Mouse (Mus musculus) retina, adult 2 months (tissue): ENCODE data around the gene Mrps18a.

Source experiments
- DNase-seq: peaks from one replicate; pipeline ENCODE4 v3.0.0-alpha.2; 2012; ENCODE audit warnings: low read depth, low spot score

Mrps18a gene

DNA sequence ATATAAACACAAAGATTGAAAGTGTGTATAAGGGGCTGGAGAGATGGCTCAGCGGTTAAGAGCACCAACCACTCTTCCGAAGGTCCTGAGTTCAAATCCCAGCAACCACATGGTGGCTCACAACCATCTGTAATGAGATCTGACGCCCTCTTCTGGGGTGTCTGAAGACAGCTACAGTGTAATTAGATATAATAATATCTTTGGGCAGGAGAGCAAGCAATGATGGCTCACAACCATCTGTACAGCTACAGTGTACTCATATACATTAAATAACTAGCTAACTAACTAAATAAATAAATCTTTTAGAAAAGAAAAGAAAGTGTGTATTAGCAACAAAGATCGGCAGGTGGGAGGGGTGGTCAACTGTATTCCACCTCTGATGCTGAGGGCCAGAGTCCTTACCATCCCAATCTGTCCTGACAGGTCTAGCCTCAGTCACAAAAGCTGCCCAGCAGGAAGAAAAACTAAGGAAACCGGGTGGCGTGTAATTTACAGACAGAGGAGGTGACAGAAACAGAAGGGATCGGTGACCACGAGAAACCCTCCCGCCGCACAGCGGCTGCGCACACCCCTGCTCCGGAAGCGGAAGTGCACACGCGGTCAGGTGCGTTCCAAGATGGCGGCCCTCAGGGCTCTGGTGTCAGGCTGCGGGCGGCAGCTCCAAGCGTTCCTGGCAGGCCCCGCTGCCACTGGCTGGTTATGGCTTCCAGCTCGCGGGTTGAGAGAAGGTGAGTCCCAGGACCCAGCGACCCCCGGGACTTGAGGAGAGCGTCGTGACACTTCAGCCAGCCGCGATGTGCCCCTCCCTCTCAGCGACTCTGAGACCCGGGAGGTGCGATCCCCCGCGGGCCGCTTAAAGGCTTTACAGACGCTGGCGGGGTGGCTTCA, at the start of gene Mrps18a:
Mrps18a (plus strand) TSS at position 585 of the 888 bp plus-strand sequence.
- DNase-seq = peak; percentile 75

GRCm38 (mm10) chr17:46063283-46063973, 47.4 kb upstream of the Mrps18a start:
- DNase-seq = no peak

DNA sequence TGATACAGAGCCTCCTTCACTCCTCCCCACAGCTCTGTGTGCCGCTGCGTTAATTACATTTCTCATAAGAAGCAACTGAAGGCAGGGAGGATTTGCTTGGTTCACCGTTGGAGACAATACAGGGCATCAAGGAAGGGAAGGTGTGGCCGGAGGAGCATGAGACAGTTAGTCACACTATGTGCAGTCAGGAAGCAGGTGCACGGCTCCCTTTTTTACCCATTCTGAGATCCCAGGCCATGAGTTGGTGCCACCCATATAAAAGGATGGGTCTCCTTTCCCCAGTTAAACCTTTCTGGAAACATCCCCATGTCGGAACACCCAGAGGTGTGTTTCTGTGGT, 46.8 kb upstream of the Mrps18a start:
- no peak for DNase-seq

DNA sequence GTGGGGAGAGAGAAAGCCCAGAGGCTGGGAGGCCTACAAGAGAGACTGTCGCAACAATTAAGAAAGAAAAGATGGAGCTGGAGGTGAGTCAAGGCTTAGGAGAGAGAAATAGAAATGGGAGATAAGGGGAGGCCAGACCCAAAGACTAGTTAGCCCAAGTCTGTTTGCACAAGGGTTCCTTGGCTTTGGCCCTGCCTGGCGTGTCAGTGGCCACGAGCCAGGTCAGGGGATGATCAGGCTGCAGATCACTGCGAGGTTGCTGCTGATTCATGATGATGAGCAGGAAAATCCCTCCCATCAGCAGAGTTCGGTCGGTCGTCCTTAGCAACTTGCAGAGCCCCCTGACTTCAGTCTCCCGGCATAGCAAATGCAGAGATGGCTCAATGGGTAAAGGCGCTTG, 40.7 kb upstream of the Mrps18a start:
- no peak for DNase-seq

- no peak for DNase-seq
These were observed 39.3 kb upstream of the Mrps18a start for GRCm38 (mm10) chr17:46071531-46071930.

GRCm38 (mm10) chr17:46073730-46074301, 37.0 kb upstream of the Mrps18a start:
- no peak for DNase-seq

GRCm38 (mm10) chr17:46074398-46075115, 36.2 kb upstream of the Mrps18a start:
- no peak for DNase-seq

GRCm38 (mm10) chr17:46075116-46075485, 35.7 kb upstream of the Mrps18a start:
- no peak for DNase-seq

DNA sequence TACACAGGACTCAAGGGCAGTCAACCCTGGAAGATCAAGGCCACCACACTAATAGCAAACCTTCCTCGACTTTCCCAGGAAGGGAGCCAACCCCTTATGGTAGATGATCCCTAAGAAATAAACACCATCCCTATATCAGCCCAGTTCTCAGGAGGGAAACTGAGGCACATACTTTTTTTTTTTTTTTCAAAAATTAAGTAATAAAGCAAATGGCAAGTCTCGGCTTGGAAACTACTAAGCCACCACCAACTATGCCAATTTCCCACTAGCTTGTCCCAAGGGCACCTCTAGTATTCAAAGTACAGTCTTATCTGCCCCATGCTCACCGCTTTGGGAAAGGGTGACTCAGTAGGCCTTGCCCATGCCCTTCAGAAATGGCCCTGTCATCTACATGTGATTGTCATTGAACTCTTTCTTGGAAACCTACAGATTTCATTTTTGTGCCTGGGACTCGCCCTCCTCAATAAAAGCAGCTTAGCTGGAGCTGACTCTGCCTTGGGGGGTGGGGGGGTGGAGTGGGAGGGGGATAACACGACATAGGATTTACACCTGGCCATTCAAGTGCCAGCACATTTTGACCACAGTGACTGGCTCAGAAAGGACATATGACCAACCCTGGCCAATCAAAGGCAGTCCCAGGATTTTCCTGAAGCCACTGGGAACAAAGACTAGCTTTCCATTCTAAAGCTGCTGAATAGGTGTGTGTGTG, 35.1 kb upstream of the Mrps18a start:
- no peak for DNase-seq

DNA sequence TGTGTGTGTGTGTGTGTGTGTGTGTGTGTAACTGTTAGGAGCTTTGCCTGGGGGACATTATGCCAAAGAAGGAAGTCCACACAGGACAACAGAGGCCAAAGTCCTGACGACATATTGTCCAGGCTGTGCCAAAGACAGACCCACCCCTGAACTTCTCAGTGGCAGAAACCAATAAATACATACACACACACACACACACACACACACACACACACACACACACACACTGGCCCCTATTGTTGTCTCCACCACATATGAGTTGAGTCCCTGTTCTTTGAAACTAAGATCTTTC, 34.6 kb upstream of the Mrps18a start:
- no peak for DNase-seq

- no peak for DNase-seq
These were observed 32.8 kb upstream of the Mrps18a start for GRCm38 (mm10) chr17:46077921-46078534.

DNA sequence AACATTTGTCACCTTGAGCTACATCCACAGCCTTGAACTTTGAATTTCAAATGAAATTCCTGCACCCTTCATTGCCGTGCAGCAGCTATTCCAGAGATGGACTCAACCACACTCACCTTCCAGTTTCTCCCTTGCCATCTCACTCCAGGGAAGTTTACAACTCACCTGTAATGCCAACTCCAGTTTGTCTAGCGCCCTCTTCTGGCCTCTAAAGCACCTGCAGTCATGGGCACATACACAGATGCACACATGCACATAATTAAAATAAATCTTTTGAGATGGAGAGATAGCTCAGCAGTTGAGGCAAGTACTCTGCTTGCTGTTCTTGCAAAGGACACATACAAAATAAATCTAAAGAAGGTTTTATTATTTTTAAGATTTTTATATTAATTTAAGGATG, 31.7 kb upstream of the Mrps18a start:
- DNase-seq = no peak

- DNase-seq = no peak
These were observed 30.4 kb upstream of the Mrps18a start for GRCm38 (mm10) chr17:46080388-46080787.

DNA sequence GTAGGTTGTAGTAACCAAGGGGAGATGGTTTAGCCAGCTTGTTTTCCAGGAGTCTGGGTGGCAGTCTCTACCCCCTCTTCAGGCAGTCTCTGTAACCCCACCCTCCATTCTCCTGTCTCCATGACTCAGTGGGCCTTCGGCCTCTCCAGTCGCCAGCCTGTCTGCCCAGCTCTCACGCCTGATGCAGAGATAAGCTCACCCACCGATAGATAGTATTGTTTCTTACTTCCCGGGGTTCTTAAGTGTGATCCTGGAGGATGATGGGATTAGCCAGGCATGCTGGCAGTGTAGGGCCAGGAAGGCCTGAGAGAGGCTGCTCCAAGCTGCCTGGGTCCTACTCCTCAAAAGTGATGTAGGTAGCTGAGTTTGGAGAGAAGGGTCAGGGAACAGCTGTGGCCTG, 29.7 kb upstream of the Mrps18a start:
- no peak for DNase-seq

DNA sequence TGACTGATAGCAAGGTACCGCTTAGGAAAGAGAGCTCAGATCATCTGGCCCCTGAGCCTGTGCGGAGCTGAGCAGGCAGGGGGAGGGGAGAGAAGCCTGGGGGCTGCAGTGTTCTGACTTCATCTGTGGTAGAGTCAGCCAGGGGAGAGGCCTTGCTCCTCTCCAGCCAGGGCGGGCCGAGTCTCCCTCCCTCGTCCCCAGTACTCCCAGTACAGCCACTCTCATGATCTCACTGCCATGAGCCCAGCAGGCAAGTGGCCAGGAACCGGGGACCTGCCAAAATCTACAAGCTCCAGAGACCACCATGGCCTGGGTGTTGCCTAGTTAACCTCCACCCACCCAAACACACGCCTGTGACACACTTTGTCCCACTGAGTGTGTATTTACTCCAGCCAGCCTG, 29.1 kb upstream of the Mrps18a start:
- no peak for DNase-seq

DNA sequence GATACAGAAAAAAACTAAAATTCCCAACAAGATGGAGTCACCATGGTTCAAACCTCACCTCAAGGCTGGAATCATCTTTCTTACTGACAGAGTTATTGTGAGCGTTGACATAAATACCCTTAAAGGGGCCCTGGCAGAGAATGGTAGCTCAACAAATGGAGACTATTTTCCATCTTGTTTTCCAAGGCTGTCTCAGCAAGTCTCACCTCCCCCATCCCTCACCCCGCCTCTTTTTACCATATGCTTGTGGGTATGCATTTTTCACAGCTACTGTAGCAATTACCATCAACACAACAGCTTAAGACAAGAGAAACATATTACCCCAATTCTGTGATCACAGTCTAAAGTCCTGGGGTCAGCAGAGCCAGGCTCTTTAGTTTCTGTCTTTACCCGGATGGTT, 27.4 kb upstream of the Mrps18a start:
- no peak for DNase-seq

- peak; percentile 9 for DNase-seq
These were observed 26.7 kb upstream of the Mrps18a start for GRCm38 (mm10) chr17:46084091-46084501.

GRCm38 (mm10) chr17:46086341-46086870, 24.4 kb upstream of the Mrps18a start:
- no peak for DNase-seq

- no peak for DNase-seq
These were observed 19.4 kb upstream of the Mrps18a start for GRCm38 (mm10) chr17:46091351-46091750.

GRCm38 (mm10) chr17:46091899-46092298, 18.9 kb upstream of the Mrps18a start:
- no peak for DNase-seq

GRCm38 (mm10) chr17:46098525-46098924, 12.3 kb upstream of the Mrps18a start:
- no peak for DNase-seq
